Mouse (Mus musculus) testis, adult 2 months (tissue): ENCODE measurements around the gene Zfp334.

ENCODE experiments used
- CTCF ChIP-seq: fragments of 200-500 bp; IDR thresholded peaks from 2 replicates; pipeline ENCODE4 v1.5.1; 2012; ENCODE audit warnings: low read depth, mild to moderate bottlenecking, inconsistent platforms, low read length, moderate library complexity; ENCODE audit not compliant: control insufficient read depth, insufficient read depth, insufficient replicate concordance
- POLR2A ChIP-seq: fragments of 200-500 bp; IDR thresholded peaks from 2 replicates; pipeline ENCODE4 v1.6.1; 2012; ENCODE audit warnings: low read depth, mild to moderate bottlenecking, inconsistent platforms, low read length, moderate library complexity; ENCODE audit not compliant: control insufficient read depth

- no peak for TF ChIP-seq POLR2A
- TF ChIP-seq CTCF, result no peak
Measured at GRCm38 (mm10) chr2:165328746-165329145, 59.3 kb downstream of the Zfp334 start.
